Mouse (Mus musculus) intestine, embryonic 14.5 days (tissue): ENCODE results near the gene Gjb4. TPM values are rescaled to one million over a fixed set of nuclear protein-coding genes. Genes with fewer than 3 reads are reported as not detected.

Experiments
- ATAC-seq: fragments of 200-750 bp; cut with Nextera tagmentation; replicated peaks from 2 replicates; pipeline ENCODE4 v1.8.0; 2017; ENCODE audit warnings: low read depth, moderate number of reproducible peaks, moderate TSS enrichment, moderate library complexity; ENCODE audit not compliant: low FRiP score, low TSS enrichment
- DNase-seq: peaks from one replicate; pipeline ENCODE4 v3.0.0-alpha.2; 2018; ENCODE audit warnings: low spot score
- H3K27ac ChIP-seq: fragments of 300-500 bp; sonication (generic); 2 replicates; pipeline ENCODE4 v1.5.1; 2014; ENCODE audit warnings: low read depth, mild to moderate bottlenecking, control low read depth
- H3K27me3 ChIP-seq: fragments of 300-500 bp; sonication (generic); replicated peaks from 2 replicates; pipeline ENCODE4 v1.6.1; 2014; ENCODE audit warnings: low read length, control low read depth; ENCODE audit not compliant: control insufficient read depth, insufficient read depth
- H3K36me3 ChIP-seq: fragments of 300-500 bp; sonication (generic); 2 replicates; pipeline ENCODE4 v1.6.1; 2014; ENCODE audit warnings: low read length, control low read depth; ENCODE audit not compliant: control insufficient read depth, insufficient read depth
- H3K4me1 ChIP-seq: fragments of 300-500 bp; sonication (generic); replicated peaks from 2 replicates; pipeline ENCODE4 v1.6.1; 2014; ENCODE audit warnings: low read length, control low read depth, mixed read lengths; ENCODE audit not compliant: control insufficient read depth, insufficient read depth
- H3K4me2 ChIP-seq: fragments of 300-500 bp; sonication (generic); 2 replicates; pipeline ENCODE4 v1.6.1; 2014; ENCODE audit warnings: low read length
- H3K4me3 ChIP-seq: fragments of 300-500 bp; sonication (generic); 2 replicates; pipeline ENCODE4 v1.5.1; 2014; ENCODE audit warnings: low read depth, low read length, control low read depth, mixed read lengths
- H3K9ac ChIP-seq: fragments of 300-500 bp; sonication (generic); 2 replicates; pipeline ENCODE4 v1.6.1; 2014; ENCODE audit warnings: mild to moderate bottlenecking, low read length
- H3K9me3 ChIP-seq: fragments of 300-500 bp; sonication (generic); 2 replicates; pipeline ENCODE4 v1.6.1; 2016; ENCODE audit warnings: low read length, control low read depth; ENCODE audit not compliant: control insufficient read depth
- WGBS: fragments of 180-500 bp; shearing (Covaris S2); extraction: QIAGEN DNeasy Blood & Tissue Kit; methylation state at CpG from one replicate; pipeline ENCODE4 v1.1.7; 2014; 5-methylcytosine and 5-hydroxymethylcytosine counted together
- polyA plus RNA-seq: library from polyadenylated mRNA; unstranded; fragments of >200 nt; fragmentation: Nextera tagmentation; extraction: Ambion mirVana; gene quantifications from 2 replicates; pipeline ENCODE4 v1.2.1, GENCODE M21; 2014

Gene Gjb4
- polyA plus RNA-seq, 1 experiment from 2014 or later = not detected

- 22% methylated on average over 5 of the region's 5 CpGs for WGBS
- no peaks in the 10 kb centered on the region for H3K36me3 ChIP-seq
- no peak overlapping the region for H3K4me3 ChIP-seq
- DNase-seq = no peak
- H3K27ac ChIP-seq = no peak overlapping the region
- H3K27me3 ChIP-seq = peaks cover 31% of the 10 kb centered on the region
- H3K4me1 ChIP-seq = 0 out of 2 replicates have a peak, but pooled peaks cover 9% of the 10 kb centered on the region
- no peak overlapping the region for H3K9ac ChIP-seq
- no peak; the same call in 1 of the 2 replicates for ATAC-seq
- no peaks in the 10 kb centered on the region for H3K9me3 ChIP-seq
- H3K4me2 ChIP-seq = no peak overlapping the region
These were observed 18.9 kb downstream of the Gjb4 start for GRCm38 (mm10) chr4:127334870-127335504.

- Histone ChIP-seq H3K9ac (no peak overlapping the region), H3K4me2 (no peak overlapping the region), H3K9me3 (no peaks in the 10 kb centered on the region), H3K4me3 (no peak overlapping the region), H3K4me1 (0 out of 2 replicates have a peak, but pooled peaks cover 9% of the 10 kb centered on the region), H3K36me3 (no peaks in the 10 kb centered on the region), H3K27me3 (peaks cover 59% of the 10 kb centered on the region), H3K27ac (no peak overlapping the region)
- DNase-seq (no peak), ATAC-seq (no peak)
- WGBS = 24% methylated on average over 13 of the region's 13 CpGs
These were observed 22.7 kb downstream of the Gjb4 start for GRCm38 (mm10) chr4:127331171-127331570.

- Histone ChIP-seq H3K9ac (no peak within 1 kb of the TSS), H3K27me3 (peaks cover 59% of the 10 kb centered on the region), H3K4me3 (peak within 1 kb of the TSS; percentile 20; the same call in 1 of the 2 replicates), H3K4me2 (peak within 1 kb of the TSS; percentile 36), H3K9me3 (no peaks in the 10 kb centered on the region), H3K27ac (no peak within 1 kb of the TSS), H3K36me3 (no peaks in the 10 kb centered on the region), H3K4me1 (0 out of 2 replicates have a peak, but pooled peaks cover 9% of the 10 kb centered on the region)
- ATAC-seq = no peak
- DNase-seq = peak; percentile 63
- WGBS = 2% methylated on average over 49 of the region's 49 CpGs
These were observed 23.4 kb downstream of the Gjb4 start, which contains the start of gene Gjb3 for GRCm38 (mm10) chr4:127330181-127331100. TSS of gene Gjb3 (minus strand) at chr4:127330844.

- Histone ChIP-seq H3K27me3 (peaks cover 59% of the 10 kb centered on the region), H3K9ac (no peak overlapping the region), H3K27ac (no peak overlapping the region), H3K4me1 (0 out of 2 replicates have a peak, but pooled peaks cover 9% of the 10 kb centered on the region), H3K36me3 (no peaks in the 10 kb centered on the region), H3K4me2 (peak overlapping the region; percentile 36), H3K4me3 (peak overlapping the region; percentile 20; the same call in 1 of the 2 replicates), H3K9me3 (no peaks in the 10 kb centered on the region)
- DNase-seq (peak; percentile 51), ATAC-seq (no peak)
- 1% methylated on average over 13 of the region's 13 CpGs for WGBS
These were observed 24.1 kb downstream of the Gjb4 start for GRCm38 (mm10) chr4:127329751-127330150.

GRCm38 (mm10) chr4:127329046-127329445 is 24.8 kb downstream of the Gjb4 start:
- H3K27me3 ChIP-seq = peaks cover 59% of the 10 kb centered on the region

GRCm38 (mm10) chr4:127328378-127328777 is 25.5 kb downstream of the Gjb4 start:
- Histone ChIP-seq H3K9ac (no peak overlapping the region), H3K4me1 (0 out of 2 replicates have a peak, but pooled peaks cover 9% of the 10 kb centered on the region), H3K36me3 (no peaks in the 10 kb centered on the region), H3K27me3 (peaks cover 59% of the 10 kb centered on the region), H3K9me3 (no peaks in the 10 kb centered on the region), H3K27ac (no peak overlapping the region), H3K4me3 (no peak overlapping the region), H3K4me2 (no peak overlapping the region)
- DNase-seq = no peak
- ATAC-seq = no peak
- WGBS = 63% methylated on average over 7 of the region's 7 CpGs

More at GRCm38 (mm10) chr4:127329046-127329445, 24.8 kb downstream of the Gjb4 start:
- no peak overlapping the region for H3K4me2 ChIP-seq
- WGBS = 8% methylated on average over 3 of the region's 3 CpGs
- no peaks in the 10 kb centered on the region for H3K9me3 ChIP-seq
- no peaks in the 10 kb centered on the region for H3K36me3 ChIP-seq
- no peak overlapping the region for H3K9ac ChIP-seq
- H3K4me1 ChIP-seq = 0 out of 2 replicates have a peak, but pooled peaks cover 9% of the 10 kb centered on the region
- no peak overlapping the region for H3K4me3 ChIP-seq
- no peak for ATAC-seq
- no peak overlapping the region for H3K27ac ChIP-seq
- DNase-seq = no peak

GRCm38 (mm10) chr4:127327749-127328148 is 26.1 kb downstream of the Gjb4 start:
- H3K27me3 ChIP-seq = peaks cover 52% of the 10 kb centered on the region
- H3K27ac ChIP-seq = no peak overlapping the region
- H3K4me2 ChIP-seq = no peak overlapping the region
- no peak overlapping the region for H3K9ac ChIP-seq
- H3K4me3 ChIP-seq = no peak overlapping the region
- WGBS = 69% methylated on average over 6 of the region's 6 CpGs
- no peaks in the 10 kb centered on the region for H3K36me3 ChIP-seq
- H3K4me1 ChIP-seq = 0 out of 2 replicates have a peak, but pooled peaks cover 9% of the 10 kb centered on the region
- DNase-seq (no peak), ATAC-seq (no peak)
- no peaks in the 10 kb centered on the region for H3K9me3 ChIP-seq

GRCm38 (mm10) chr4:127327258-127327657 is 26.6 kb downstream of the Gjb4 start:
- peaks cover 49% of the 10 kb centered on the region for H3K27me3 ChIP-seq
- no peak overlapping the region for H3K4me2 ChIP-seq
- no peaks in the 10 kb centered on the region for H3K9me3 ChIP-seq
- no peak overlapping the region for H3K27ac ChIP-seq
- H3K4me3 ChIP-seq = no peak overlapping the region
- 54% methylated on average over 7 of the region's 7 CpGs for WGBS
- no peak for ATAC-seq
- 0 out of 2 replicates have a peak, but pooled peaks cover 9% of the 10 kb centered on the region for H3K4me1 ChIP-seq
- H3K36me3 ChIP-seq = no peaks in the 10 kb centered on the region
- H3K9ac ChIP-seq = no peak overlapping the region
- DNase-seq = no peak
